Mouse (Mus musculus): ENCODE data around the gene Il16. TPM values are rescaled to one million over a fixed set of nuclear protein-coding genes. Genes with fewer than 3 reads are reported as not detected.

The Il16 gene
- 2.0 TPM for polyA plus RNA-seq (2014; fragmentation: Illumina TruSeq; extraction: RNeasy Lipid Tissue Mini Kit (QIAGEN cat#74804))

GRCm38 (mm10) chr7:83745413-83746106, at the start of gene Il16:
Gene Il16, minus strand, starts transcription at chr7:83745726.

GRCm38 (mm10) chr7:83794705-83795104, 49.2 kb upstream of the Il16 start, which contains the start of gene Cfap161:
Gene Cfap161, minus strand, starts transcription at chr7:83794880.

GRCm38 (mm10) chr7:83631828-83632681, 113.5 kb downstream of the Il16 start, which contains the start of gene Stard5:
Gene Stard5, plus strand, starts transcription at chr7:83631959.

Other genes starting within 250 kb of the Il16 start
- 0.26 TPM for gene Tmc3, start 160.8 kb downstream of the Il16 start, polyA plus RNA-seq (2014; fragmentation: Illumina TruSeq; extraction: RNeasy Lipid Tissue Mini Kit (QIAGEN cat#74804))
- 27.4 TPM for gene Stard5, start 113.8 kb downstream of the Il16 start, polyA plus RNA-seq (2014; fragmentation: Illumina TruSeq; extraction: RNeasy Lipid Tissue Mini Kit (QIAGEN cat#74804))
- 6.8 TPM for gene Cfap161, start 49.2 kb upstream of the Il16 start, polyA plus RNA-seq (2014; fragmentation: Illumina TruSeq; extraction: RNeasy Lipid Tissue Mini Kit (QIAGEN cat#74804))
- gene Tlnrd1, start 138.6 kb upstream of the Il16 start, polyA plus RNA-seq (2014; fragmentation: Illumina TruSeq; extraction: RNeasy Lipid Tissue Mini Kit (QIAGEN cat#74804)) = 11.6 TPM
- gene Mesd, start 138.7 kb upstream of the Il16 start, polyA plus RNA-seq (2014; fragmentation: Illumina TruSeq; extraction: RNeasy Lipid Tissue Mini Kit (QIAGEN cat#74804)) = 44.5 TPM